Mouse (Mus musculus): Measurements from ENCODE around the gene Otogl. TPM values are rescaled to one million over a fixed set of nuclear protein-coding genes. Genes with fewer than 3 reads are reported as not detected.

Gene Otogl
- total RNA-seq, 2 experiments from 2014 or later = 0.05 TPM; not detected in 1

Other genes with a start within 250 kb of the Otogl start
- gene Ptprq, start 192.1 kb downstream of the Otogl start, total RNA-seq (2021) = under 1 TPM; 0.54 to 0.65 TPM